Mouse (Mus musculus): Measurements from ENCODE around the gene Vps39. TPM values are rescaled to one million over a fixed set of nuclear protein-coding genes. Genes with fewer than 3 reads are reported as not detected.

Vps39 gene
- total RNA-seq (2021), result 10 to 100 TPM; 27.0 to 37.8 TPM

DNA sequence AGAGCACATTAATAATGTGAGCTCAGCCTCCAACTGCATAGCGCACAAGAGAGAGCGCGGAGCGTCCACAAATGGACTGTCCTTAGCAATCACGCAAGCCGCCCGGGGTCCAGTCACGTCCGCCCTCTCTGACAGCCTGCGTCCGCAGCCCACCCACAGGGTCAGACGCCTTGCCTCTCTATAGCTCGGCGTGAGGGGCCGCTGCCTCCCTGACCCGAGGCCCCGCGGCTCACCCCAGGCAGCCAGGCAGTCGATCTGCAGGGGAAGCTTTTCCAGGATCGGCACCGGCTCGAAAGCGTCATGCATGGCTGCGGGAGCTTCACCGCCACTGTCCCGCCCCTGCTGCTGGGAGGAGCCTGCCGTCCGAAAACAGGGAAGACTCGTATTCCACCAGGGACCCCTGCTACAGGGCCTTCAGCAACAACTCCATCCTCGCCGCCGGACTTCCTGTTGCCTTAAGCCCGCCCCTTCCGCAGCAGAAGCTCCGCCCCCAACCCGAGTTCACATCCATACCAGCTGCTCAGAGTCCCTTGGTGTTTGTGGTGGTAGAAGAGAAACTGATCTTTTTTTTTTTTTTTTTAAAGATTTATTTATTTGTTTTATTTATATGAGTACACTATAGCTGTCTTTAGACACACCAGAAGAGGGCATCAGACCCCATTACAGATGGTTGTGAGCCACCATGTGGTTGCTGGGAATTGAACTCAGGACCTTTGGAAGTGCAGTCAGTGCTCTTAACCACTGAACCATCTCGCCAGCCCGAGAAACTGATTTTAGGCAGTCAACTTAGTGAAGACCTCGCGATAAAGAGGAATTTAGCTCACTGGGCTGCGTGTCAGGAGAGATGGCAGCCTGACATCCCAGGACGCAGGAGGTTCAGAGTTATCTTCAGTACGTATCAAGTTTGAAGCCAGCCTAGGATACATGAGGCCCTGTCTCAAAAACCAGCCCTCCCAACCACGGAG, at the start of gene Vps39:
Gene Vps39 (minus strand): TSS at position 456 of the 965 bp plus-strand sequence.
- intact Hi-C loops (cut with DNase I), result loop anchor here (5.0 kb wide), 1 partner anchor 49 kb away; the partner anchor contains the start of genes Ganc and Tmem87a
- DNase-seq (ENCODE audit: low spot score), result peak; percentile 81

DNA sequence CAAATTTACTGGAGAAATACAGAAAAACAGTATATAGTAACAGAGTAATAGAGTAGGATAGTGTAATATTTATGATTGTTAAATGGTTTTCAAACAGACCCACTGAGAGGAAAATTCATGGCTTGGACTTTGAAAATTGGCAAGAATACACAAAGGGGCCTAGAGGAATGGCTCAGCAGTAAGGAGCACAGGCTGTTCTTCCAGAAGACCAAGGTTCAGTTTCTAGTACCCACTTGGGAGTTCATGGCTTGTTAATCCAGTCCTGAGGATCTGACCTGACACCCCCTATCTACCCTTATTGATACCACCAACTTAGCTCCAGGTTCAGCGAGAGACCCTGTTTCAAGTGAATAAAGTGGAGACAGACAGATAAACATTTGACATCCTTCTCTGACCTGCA, 45.0 kb upstream of the Vps39 start:
- no peak for DNase-seq (ENCODE audit: low spot score)
- intact Hi-C loops (cut with DNase I), result no loop called here

DNA sequence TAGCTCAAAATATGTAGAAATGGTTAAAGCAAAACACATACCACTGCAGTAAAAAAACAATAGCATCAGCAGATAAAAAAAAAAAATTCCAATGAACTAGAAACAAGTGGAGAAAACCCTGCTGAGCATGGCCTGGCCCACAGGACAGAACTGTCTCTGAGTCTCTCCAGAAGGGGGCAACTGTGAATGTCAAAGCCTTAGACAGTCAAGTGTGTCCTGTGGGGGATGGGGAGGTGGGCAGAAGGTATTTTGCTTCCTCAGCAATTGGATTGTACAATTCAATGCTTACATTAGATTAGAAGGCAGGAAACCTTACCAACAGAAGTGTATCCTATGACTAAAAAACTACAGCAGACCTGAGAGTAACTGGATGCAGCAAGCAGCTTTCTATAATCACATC, 39.5 kb upstream of the Vps39 start:
- no peak for DNase-seq (ENCODE audit: low spot score)
- intact Hi-C loops (cut with DNase I), result no loop called here

DNA sequence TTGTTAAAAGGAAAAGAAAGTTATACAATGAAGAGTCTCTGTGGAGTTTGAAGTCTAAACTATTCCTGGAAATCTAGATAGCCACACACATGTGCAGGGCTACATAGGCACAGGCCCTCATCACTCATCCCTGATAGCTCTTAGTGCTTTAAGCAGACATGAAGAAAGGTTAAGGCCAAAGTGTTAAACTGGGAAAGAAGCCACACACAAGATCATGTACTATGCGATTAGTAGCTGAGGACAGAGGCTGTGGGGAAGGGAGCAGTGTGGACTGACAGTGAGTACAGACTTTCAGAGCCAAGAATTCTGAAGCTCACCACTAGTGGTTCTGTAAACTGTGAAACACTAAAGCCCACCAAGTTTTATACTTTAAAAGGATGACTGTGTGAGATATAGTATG, 38.0 kb upstream of the Vps39 start:
- intact Hi-C loops (cut with DNase I), result no loop called here
- DNase-seq (ENCODE audit: low spot score), result no peak

DNA sequence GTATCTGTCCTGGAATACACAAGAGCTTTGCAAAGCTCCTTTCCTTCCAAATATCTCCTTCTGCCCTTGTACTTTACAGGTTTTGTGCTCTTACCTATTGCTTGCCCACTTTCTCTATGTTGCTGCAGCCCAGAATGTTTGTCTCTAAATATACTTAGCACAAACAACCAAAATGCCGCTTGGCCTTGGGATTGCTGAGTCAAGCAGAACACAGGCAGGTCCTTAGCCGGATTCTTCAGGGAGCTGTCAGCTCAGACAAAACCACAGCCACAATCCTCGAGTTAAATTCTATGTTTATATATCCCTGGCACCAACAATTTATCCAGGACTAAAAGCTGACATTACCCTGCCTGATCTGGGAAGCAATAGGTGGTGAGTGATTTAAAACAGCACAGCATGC, 36.4 kb upstream of the Vps39 start:
- intact Hi-C loops (cut with DNase I), result no loop called here

DNA sequence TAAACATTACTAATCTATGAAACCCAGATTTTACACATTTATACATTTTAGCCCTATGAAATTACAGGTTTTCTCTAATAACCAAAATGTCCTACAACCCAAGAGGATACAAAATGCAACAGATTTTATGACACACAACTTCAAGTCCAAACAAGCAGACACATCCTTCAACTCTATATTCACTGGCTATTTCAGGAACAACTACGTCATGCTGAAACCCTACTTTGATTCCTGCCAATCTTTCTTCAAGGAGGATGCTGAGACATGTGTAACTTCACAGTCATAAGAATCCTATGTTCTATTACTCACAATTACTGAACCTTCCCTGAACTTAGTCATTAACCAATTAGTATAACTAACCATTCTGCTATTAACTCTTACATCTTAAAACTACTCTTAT, 34.4 kb upstream of the Vps39 start:
- DNase-seq (ENCODE audit: low spot score), result no peak
- intact Hi-C loops (cut with DNase I), result no loop called here

More for the DNA sequence above, 36.4 kb upstream of the Vps39 start:
- no peak for DNase-seq (ENCODE audit: low spot score)

DNA sequence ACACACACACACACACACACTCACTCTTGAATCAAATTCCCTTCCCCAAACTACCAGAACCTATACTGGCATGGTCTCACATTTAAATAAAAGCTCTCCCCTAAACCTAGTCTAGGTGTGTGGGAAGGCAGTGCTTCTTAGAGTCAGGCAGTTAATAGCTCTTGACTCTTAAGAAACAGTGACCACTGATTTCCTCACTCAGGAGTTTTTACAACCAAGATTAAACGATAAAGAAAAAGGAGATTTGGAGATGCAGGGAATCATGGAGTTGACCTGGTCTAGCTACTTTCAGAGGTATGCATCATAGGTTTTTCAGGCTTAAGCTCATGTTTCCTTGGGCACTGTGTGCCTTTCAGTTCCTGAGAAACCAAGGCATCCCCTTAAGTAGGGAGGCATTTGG, 33.3 kb upstream of the Vps39 start:
- no peak for DNase-seq (ENCODE audit: low spot score)
- intact Hi-C loops (cut with DNase I), result no loop called here

DNA sequence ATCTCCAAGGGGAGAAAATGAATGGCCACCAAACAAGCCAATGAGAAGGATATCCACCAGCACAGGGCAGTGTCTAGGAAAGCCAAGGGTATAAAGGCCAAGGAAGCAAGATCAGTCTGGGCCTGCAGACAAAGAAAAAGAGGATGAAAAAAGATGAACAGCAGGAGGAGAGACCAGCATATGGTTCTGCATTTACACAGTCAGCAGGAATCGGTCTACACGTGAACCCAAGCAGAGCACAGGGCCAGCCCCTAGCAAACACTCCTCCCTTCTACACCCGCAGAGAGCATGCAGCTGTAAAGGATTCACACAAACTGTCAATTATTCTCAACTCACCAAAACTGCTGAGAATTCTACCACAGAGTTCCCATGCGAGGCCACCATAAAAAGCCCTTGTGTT, 20.9 kb upstream of the Vps39 start:
- no peak for DNase-seq (ENCODE audit: low spot score)
- intact Hi-C loops (cut with DNase I), result no loop called here

DNA sequence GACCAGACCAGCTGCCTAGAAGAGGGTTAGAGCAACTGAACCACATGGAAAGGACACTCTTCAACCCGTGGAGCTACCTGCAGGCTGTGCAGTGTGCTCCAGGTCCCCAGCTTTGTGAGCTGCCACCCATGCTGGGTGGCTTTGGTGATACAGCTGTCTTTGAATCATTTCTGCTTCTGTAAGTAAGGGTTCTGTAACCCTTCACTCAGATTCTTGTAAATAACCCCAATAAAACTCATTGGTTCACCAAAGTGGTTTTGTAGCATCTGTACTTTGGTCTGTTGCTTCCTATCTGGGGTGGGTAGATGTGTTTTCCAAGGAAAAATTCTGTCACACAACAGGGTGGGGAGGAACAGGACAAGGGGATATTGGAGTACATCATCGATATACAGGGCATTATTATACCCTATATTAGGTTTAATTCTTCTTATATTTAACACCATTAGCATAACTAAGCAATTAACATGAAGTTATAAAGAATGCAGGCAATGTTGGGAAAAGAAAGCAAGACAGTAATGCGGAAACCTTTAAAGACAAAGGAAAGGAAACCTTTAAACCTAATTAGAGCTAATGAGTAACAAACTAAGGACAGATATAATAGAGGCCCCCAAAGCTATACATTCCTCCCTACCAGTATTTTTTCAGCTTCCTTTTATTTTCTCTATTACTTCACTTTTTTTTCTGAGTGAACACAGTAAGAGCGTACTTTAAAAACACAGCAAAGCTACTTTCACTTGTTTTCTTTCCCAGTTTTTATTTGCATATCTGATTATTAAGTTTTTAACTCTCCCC, 14.7 kb upstream of the Vps39 start:
- intact Hi-C loops (cut with DNase I), result no loop called here
- DNase-seq (ENCODE audit: low spot score), result no peak

DNA sequence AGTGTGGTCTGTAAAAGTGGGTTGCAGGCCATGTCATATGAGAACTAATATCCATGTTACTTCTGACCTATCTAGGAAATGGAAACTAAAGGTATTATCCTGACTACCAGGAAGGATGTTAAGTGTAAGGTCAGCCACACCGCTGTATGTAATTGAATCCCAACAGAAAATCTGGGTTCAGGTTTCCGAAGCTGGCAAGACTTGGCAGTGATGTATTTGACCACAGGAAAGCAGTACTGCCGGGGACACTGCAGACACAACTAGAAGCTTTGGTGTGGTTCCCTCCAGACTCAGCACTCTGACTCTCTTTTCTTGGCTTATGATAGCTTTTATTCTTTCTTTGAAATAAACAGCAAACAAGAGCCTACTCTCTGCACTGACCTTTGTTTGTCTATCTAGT, 13.6 kb upstream of the Vps39 start:
- no peak for DNase-seq (ENCODE audit: low spot score)
- intact Hi-C loops (cut with DNase I), result no loop called here

DNA sequence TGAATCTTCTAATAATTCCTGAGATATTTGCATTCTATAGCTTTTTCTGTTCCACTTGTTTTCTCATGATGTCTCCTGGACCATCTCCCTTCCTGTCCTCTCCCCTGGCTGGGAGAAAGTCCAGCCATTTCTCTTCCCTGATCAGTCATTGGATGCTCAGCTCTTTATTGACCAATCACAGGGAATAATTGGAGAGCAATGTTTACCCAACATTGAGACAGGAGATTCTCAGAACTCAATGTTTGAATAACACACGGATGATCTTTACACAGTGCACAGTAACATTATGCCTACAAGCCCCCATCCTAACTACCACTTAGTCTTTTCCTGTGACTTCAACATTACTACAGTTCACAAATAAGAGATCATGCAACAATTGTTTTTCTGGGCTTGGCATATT, 7.5 kb upstream of the Vps39 start:
- DNase-seq (ENCODE audit: low spot score), result no peak
- intact Hi-C loops (cut with DNase I), result no loop called here

DNA sequence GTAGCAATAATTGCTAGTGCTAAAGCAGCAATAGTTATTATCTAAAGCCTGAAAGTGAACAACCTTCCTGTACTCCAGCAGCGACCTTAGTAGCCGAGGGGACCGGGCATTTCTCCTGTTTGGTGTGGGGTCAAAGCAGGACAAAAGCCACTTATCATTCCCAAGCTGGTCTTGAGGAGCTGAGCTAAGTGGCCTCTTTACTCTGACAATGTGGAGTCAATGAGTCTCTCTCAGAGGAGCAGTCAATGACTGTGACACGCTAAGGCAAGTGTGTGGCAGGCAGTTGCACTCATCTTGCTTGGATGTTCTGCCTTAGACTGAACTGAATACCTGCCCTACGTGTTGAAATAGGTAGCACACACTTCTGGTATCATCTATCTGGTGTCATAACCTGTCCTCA, 1.6 kb downstream of the Vps39 start:
- no peak for DNase-seq (ENCODE audit: low spot score)
- intact Hi-C loops (cut with DNase I), result loop anchor here (5.0 kb wide), 1 partner anchor 51 kb away; the partner anchor contains the start of genes Ganc and Tmem87a

DNA sequence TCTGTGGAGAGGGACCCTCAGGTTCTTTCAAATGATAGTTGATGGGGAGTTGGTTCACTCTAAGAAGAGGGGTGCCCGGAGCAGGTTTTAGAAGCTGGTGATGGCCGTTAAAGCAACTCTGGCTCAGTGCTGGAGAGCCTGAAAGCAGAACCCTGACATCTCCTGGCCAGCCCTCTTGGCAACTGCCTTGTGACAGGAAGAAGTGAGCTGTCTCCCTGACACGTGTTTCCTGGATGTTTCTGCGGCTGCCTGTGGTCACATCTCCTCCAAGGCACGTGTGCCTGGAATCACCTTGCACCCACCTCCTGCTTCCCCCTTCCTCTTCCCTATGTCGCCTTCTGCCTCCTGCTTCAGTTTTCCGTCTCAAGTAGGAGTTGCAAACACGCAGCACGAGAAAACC, 4.8 kb downstream of the Vps39 start:
- DNase-seq (ENCODE audit: low spot score), result peak; percentile 15
- intact Hi-C loops (cut with DNase I), result no loop called here

DNA sequence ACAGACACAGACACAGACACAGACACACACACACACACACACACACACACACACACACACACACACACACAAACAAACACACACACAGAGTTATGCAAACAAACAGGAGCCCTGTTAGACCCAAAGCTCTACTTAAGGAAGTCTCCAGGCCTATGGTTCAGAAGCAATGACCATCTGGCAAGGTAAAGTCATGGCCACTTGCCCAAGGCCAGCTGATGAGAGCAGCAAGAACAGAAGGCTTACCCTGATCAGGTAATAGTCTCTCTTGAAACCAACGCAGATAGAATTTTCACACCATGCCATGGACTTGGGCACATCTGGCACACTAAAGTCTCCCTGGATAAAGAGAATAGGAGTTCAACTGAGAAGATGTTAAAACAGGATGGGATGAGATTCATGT, 11.2 kb downstream of the Vps39 start:
- intact Hi-C loops (cut with DNase I), result no loop called here
- no peak for DNase-seq (ENCODE audit: low spot score)

DNA sequence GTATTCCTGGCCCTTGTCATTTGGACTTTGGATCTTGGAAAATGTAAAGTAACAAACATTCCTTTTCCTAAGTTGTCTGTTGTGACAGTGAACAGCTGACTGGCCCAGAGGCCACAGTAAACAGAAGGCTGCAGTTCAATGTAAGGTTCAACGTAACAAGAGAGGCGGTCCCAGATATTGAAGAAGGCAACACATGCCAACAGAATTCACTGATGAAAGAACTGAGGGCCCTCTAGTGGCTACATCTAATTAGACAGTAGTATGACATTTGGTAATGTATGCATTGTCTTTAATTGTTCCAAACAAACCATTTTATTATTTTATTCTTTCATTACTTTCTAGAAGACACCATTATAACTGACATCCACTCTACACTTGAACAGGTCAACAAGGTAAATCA, 15.1 kb downstream of the Vps39 start:
- intact Hi-C loops (cut with DNase I), result no loop called here
- DNase-seq (ENCODE audit: low spot score), result no peak

DNA sequence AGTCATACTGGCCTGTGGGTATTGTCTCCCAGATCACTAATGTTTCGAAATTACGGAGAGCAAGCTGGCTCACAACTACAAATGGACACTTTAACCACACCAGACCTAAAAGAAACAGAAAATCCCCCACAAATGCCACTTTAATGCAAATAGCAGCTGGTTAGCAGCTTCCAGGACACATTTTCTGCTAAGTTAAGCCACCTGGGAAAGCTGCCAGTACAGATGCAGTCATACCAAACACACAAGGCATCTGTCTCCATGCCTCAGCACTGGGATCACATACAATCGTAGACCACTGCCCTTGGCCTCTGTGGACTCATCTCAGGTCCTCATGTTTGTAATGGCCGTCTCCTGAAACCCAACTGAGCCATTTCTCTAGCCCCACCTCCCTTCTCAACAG, 21.4 kb downstream of the Vps39 start:
- no peak for DNase-seq (ENCODE audit: low spot score)
- intact Hi-C loops (cut with DNase I), result no loop called here

DNA sequence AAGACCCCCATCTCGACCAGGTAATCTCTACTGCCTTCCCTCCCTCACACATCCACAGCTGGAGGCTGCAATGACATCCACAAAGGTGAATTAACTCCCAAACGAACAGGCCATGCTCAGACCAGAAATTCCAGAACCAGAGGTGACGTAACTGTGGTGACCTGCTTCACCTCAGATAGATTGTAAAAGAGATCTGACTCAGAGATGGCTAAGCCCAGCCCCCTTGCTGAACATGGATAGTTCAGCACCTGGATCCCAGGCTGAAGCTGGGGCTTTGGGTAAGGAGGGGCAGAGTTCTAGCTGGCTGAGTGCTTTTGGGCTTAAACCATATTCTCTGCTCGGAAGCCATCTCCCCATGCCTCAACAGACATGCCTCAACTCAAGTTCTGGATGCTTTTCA, 37.9 kb downstream of the Vps39 start:
- no peak for DNase-seq (ENCODE audit: low spot score)
- intact Hi-C loops (cut with DNase I), result no loop called here

DNA sequence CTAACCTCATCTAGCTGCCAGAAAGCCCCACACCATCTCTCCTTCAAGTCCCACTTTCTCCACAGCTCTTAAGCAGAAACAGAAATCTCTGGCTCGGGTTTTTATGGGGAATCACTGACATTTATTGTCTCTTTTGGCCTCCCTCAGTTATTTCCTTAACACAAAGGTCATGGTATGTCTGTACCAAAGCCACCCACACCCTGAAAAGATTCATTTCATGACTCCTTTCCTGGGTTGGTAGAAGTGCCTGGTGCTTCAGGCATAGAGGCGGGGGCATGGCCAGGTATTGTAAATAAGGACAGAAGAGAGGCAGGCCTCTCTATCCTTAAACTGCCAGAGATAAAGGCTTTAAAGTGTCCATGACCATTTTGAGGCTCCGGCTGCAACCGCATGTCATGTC, 38.5 kb downstream of the Vps39 start:
- intact Hi-C loops (cut with DNase I), result no loop called here

DNA sequence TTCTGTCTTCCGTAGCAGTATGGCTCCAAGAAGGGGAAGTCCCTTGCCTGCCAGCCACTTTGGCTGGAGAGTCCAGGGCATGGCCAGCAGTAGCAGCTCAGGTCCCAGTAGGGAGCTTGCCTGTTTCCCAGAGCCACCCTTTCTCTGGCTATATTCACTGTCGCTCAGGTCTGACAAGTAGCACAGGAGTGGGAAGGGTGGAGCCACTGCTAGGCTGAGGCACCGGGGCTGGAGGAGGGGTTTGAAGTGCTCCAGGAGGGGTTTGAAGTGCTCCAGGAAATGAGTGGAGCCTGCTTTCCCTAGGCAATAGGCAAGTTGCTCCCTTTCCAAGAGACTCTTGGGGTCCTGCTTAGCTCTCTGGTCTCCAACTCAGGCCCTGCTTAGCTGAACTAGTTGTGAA, 39.0 kb downstream of the Vps39 start, which contains the start of gene Pla2g4f:
Gene Pla2g4f (minus strand): TSS at position 190 of the 400 bp plus-strand sequence.
- intact Hi-C loops (cut with DNase I), result no loop called here
- no peak for DNase-seq (ENCODE audit: low spot score)

More for the DNA sequence above, 38.5 kb downstream of the Vps39 start:
- DNase-seq (ENCODE audit: low spot score), result no peak

DNA sequence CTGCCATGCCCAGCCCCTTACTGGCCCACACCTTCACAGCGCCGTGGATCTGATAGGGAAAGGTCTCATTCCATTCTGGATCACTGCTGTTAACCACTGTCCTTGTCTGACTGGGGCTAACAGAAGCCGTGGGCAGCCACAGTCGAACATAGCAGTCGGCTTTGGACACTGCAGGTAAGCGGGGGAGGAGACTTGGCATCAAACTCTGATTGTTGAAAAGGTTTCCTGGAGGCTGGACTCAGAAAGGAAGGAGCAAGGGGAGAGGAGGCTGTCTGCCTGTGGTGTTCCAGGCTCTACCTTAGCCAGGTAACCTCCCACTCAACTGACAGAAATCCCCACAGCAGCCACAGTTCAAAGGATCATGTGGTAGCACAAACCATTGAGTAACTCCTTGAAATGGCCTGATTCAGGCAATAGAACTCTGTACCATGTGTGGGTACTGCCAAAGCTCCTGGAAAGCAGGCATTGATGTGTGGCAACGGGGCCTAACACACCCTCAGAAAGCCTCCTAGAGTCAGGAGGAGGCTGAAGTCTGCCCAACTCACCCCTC, 40.6 kb downstream of the Vps39 start:
- intact Hi-C loops (cut with DNase I), result no loop called here
- no peak for DNase-seq (ENCODE audit: low spot score)

DNA sequence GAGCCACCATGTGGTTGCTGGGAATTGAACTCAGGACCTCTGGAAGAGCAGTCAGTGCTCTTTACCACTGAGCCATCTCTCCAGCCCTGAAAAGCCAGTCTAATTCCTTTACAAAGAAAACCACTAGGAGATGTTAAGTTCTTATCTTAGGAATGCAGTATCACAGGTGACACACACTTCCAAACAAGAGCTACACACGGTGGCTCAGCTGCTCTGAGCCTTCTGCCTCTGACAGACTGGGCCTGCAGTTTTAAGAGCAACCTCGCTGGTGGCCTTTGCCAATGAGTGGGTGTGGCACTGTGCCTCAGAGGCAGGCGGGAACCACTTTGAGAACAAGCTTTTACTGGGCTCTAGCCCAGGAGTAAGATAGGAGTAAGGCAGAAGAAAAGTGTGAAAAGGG, 48.8 kb downstream of the Vps39 start:
- no peak for DNase-seq (ENCODE audit: low spot score)
- intact Hi-C loops (cut with DNase I), result no loop called here
